In genomic region chr17:31824812-31825211, GRCm38 (mm10) we compare ENCODE assay signal across 22 mouse cellular contexts.
"Had no signal": no experiment of that assay in that cellular context is flagged by ENCODE, and none has a peak within 500 bp of the region (broad histone marks: within the 10 kb centered on the region; RNA-seq: fewer than 3 reads in every experiment).

No protein-coding gene starts in this region.

- H3K27ac ChIP-seq: kidney, embryonic 15.5 days; left cerebral cortex, adult 2 months; limb, embryonic 13.5 days; liver, embryonic 13.5 days; midbrain, embryonic 10.5 days; midbrain, embryonic 13.5 days; neural tube, embryonic 12.5 days; neural tube, embryonic 15.5 days; stomach, embryonic 15.5 days had no signal

- ATAC-seq: midbrain, embryonic 13.5 days had no signal

- H3K27me3 ChIP-seq: kidney, embryonic 15.5 days; limb, embryonic 13.5 days; liver, embryonic 13.5 days; midbrain, embryonic 13.5 days; neural tube, embryonic 12.5 days; neural tube, embryonic 15.5 days; stomach, embryonic 15.5 days had no signal

- H3K9ac ChIP-seq: kidney, embryonic 15.5 days; limb, embryonic 13.5 days; liver, embryonic 13.5 days; midbrain, embryonic 13.5 days; neural tube, embryonic 12.5 days; neural tube, embryonic 15.5 days; stomach, embryonic 15.5 days had no signal

- H3K4me2 ChIP-seq: kidney, embryonic 15.5 days; limb, embryonic 13.5 days; liver, embryonic 13.5 days; midbrain, embryonic 13.5 days; neural tube, embryonic 12.5 days; neural tube, embryonic 15.5 days; stomach, embryonic 15.5 days had no signal

- H3K4me3 ChIP-seq: kidney, embryonic 15.5 days; left cerebral cortex, adult 2 months; limb, embryonic 13.5 days; liver, embryonic 13.5 days; megakaryocyte, embryonic 14.5 days; midbrain, embryonic 10.5 days; midbrain, embryonic 13.5 days; neural tube, embryonic 12.5 days; neural tube, embryonic 15.5 days; stomach, embryonic 15.5 days had no signal

- H3K36me3 ChIP-seq: kidney, embryonic 15.5 days; limb, embryonic 13.5 days; liver, embryonic 13.5 days; midbrain, embryonic 10.5 days; midbrain, embryonic 13.5 days; neural tube, embryonic 12.5 days; neural tube, embryonic 15.5 days; stomach, embryonic 15.5 days had no signal

- DNase-seq: kidney, adult 11 months; kidney, adult 8-10 months; kidney, postnatal 10 days; kidney, postnatal 36 days; layer of hippocampus, postnatal 36 days; left cerebral cortex, postnatal 4 days; liver, embryonic 13.5 days; lung, adult 2 months; lung, postnatal 36 days; right cerebral cortex, adult 18-20 months; right cerebral cortex, postnatal 14 days; right cerebral cortex, postnatal 4 days; thymus, postnatal 25 days had no signal

- H3K9me3 ChIP-seq: kidney, embryonic 15.5 days; limb, embryonic 13.5 days; liver, embryonic 13.5 days; megakaryocyte, embryonic 14.5 days; midbrain, embryonic 10.5 days; midbrain, embryonic 13.5 days; neural tube, embryonic 12.5 days; neural tube, embryonic 15.5 days; stomach, embryonic 15.5 days had no signal
